Mouse (Mus musculus) kidney, adult 2 months (tissue): ENCODE measurements around the gene Fbxo36. TPM values are rescaled to one million over a fixed set of nuclear protein-coding genes. Genes with fewer than 3 reads are reported as not detected.

Source experiments
- DNase-seq: peaks from one replicate; pipeline ENCODE4 v3.0.0; 2021
- H3K27ac ChIP-seq: fragments of 200-500 bp; 2 replicates; pipeline ENCODE4 v1.5.1; 2012; ENCODE audit warnings: low read depth, low read length, control low read depth, inconsistent platforms; ENCODE audit not compliant: insufficient read depth
- H3K27me3 ChIP-seq: fragments of 200-500 bp; replicated peaks from 2 replicates; pipeline ENCODE4 v1.6.1; 2012; ENCODE audit warnings: mild to moderate bottlenecking, moderate library complexity, low read length, inconsistent platforms; ENCODE audit not compliant: control insufficient read depth, insufficient read depth
- H3K36me3 ChIP-seq: fragments of 200-500 bp; 2 replicates; pipeline ENCODE4 v1.6.1; 2012; ENCODE audit warnings: mild to moderate bottlenecking, moderate library complexity, low read length, inconsistent platforms; ENCODE audit not compliant: control insufficient read depth, insufficient read depth
- H3K4me1 ChIP-seq: fragments of 200-500 bp; 2 replicates; pipeline ENCODE4 v1.6.1; 2011; ENCODE audit warnings: low read length; ENCODE audit not compliant: control insufficient read depth, insufficient read depth
- H3K4me3 ChIP-seq: fragments of 200-500 bp; 2 replicates; pipeline ENCODE4 v1.5.1; 2011; ENCODE audit warnings: mild to moderate bottlenecking, low read depth, low read length, control low read depth; ENCODE audit not compliant: insufficient read depth
- CTCF ChIP-seq: fragments of 200-500 bp; conservative IDR thresholded peaks from 2 replicates; pipeline ENCODE4 v1.5.1; 2011; ENCODE audit warnings: low read depth, mild to moderate bottlenecking, control low read depth, low read length, moderate library complexity, mixed read lengths; ENCODE audit not compliant: insufficient read depth, insufficient read length
- POLR2A ChIP-seq: fragments of 200-500 bp; IDR thresholded peaks from one replicate; pipeline ENCODE4 v1.6.1; 2011; ENCODE audit warnings: low read depth, low read length, control low read depth
- WGBS: fragments of 180-500 bp; shearing (Covaris S2); methylation state at CpG from one replicate; pipeline ENCODE4 v1.1.7; 2018; 5-methylcytosine and 5-hydroxymethylcytosine counted together
- polyA plus RNA-seq: library from polyadenylated mRNA; depleted of rRNA; stranded (reverse); fragments of >200 nt; gene quantifications from 2 replicates; pipeline ENCODE4 v1.2.3, GENCODE M21; 2012

Gene Fbxo36
- polyA plus RNA-seq, 1 experiment: 32.3 TPM

- TF ChIP-seq POLR2A: peak; percentile 2
- peak; percentile 74 for TF ChIP-seq CTCF
- DNase-seq: peak; percentile 90
- WGBS: 11% methylated on average over 22 of the region's 22 CpGs
- no peaks in the 10 kb centered on the region for H3K27me3 ChIP-seq
- H3K36me3 ChIP-seq: no peaks in the 10 kb centered on the region
- peak overlapping the region; percentile 71 for H3K27ac ChIP-seq
- H3K4me3 ChIP-seq: peak overlapping the region; percentile 57
- peaks cover 6% of the 10 kb centered on the region; the same call in 1 of the 2 replicates for H3K4me1 ChIP-seq
These were observed 94.0 kb downstream of the Fbxo36 start for GRCm38 (mm10) chr1:84933472-84934150.

- peak overlapping the region; percentile 57 for H3K4me3 ChIP-seq
- H3K4me1 ChIP-seq: peaks cover 6% of the 10 kb centered on the region; the same call in 1 of the 2 replicates
- H3K27me3 ChIP-seq: no peaks in the 10 kb centered on the region
- peak overlapping the region; percentile 71 for H3K27ac ChIP-seq
- DNase-seq: no peak
- under 1% methylated on average over 12 of the region's 12 CpGs for WGBS
- TF ChIP-seq POLR2A (no peak), CTCF (no peak)
- no peaks in the 10 kb centered on the region for H3K36me3 ChIP-seq
These were observed 94.5 kb downstream of the Fbxo36 start for GRCm38 (mm10) chr1:84934151-84934502.

GRCm38 (mm10) chr1:84934503-84935333, 95.1 kb downstream of the Fbxo36 start, which contains the start of gene Slc16a14:
Slc16a14 (minus strand) TSS chr1:84935134.
- TF ChIP-seq POLR2A (no peak), CTCF (no peak)
- peak; percentile 64 for DNase-seq
- Histone ChIP-seq H3K27ac (peak within 1 kb of the TSS; percentile 71), H3K27me3 (no peaks in the 10 kb centered on the region), H3K36me3 (no peaks in the 10 kb centered on the region), H3K4me3 (peak within 1 kb of the TSS; percentile 57), H3K4me1 (peaks cover 6% of the 10 kb centered on the region; the same call in 1 of the 2 replicates)
- WGBS: 1% methylated on average over 59 of the region's 59 CpGs

GRCm38 (mm10) chr1:84935668-84936067, 96.0 kb downstream of the Fbxo36 start:
- DNase-seq: peak; percentile 89
- WGBS: 49% methylated on average over 9 of the region's 9 CpGs
- Histone ChIP-seq H3K27me3 (no peaks in the 10 kb centered on the region), H3K27ac (peak overlapping the region; percentile 71), H3K4me3 (no peak overlapping the region), H3K4me1 (peaks cover 6% of the 10 kb centered on the region; the same call in 1 of the 2 replicates), H3K36me3 (no peaks in the 10 kb centered on the region)
- no peak for TF ChIP-seq CTCF
- peak; percentile 9 for TF ChIP-seq POLR2A

DNA sequence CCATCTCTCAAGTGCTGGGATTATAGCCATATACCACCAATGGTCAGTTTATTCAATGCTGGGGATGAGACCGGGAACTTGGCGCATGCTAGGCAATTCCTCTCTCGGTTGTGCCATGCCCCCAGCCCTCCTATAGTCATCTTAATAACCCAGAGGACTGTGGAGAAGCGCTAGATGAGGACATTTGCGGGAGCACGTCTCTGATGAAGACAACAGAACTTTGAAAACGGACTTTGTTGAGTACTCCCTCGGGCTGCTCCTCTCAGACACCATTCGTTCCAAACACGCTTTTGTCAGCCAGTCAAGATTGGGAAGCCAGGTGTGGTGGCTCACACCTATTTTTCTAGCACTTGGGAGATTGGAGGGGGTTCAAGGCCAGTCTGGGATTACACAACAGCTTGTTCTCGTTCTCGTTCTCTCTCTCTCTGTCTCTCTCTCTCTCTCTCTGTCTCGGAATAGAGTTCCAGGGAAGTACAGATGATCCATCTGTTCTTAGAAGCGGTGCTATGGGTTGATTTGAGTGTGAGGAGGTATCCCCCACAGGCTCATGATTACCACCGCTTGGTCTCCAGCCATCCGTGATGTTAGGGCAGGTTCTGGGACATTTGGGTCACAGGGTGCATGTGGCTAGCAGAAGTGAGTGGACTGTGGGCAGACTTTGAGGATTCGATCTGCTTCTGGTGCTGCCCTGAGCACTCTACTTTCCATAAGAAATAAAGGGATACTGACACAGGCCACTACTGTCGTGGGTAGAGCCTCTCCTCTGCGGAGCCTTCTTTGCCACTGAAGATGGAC, 97.3 kb downstream of the Fbxo36 start:
- H3K4me3 ChIP-seq: no peak overlapping the region
- TF ChIP-seq CTCF (no peak), POLR2A (no peak)
- WGBS: 81% methylated on average over 19 of the region's 19 CpGs
- H3K27me3 ChIP-seq: no peaks in the 10 kb centered on the region
- 0 out of 2 replicates have a peak, but pooled peaks cover 3% of the 10 kb centered on the region for H3K4me1 ChIP-seq
- H3K36me3 ChIP-seq: no peaks in the 10 kb centered on the region
- peak; percentile 39 for DNase-seq
- H3K27ac ChIP-seq: 0 out of 2 replicates have a peak overlapping the region, but pooled peaks have one; percentile 1

GRCm38 (mm10) chr1:84939466-84939865, 99.8 kb downstream of the Fbxo36 start:
- H3K4me3 ChIP-seq: no peak overlapping the region

More at GRCm38 (mm10) chr1:84939466-84939865, 99.8 kb downstream of the Fbxo36 start:
- H3K27ac ChIP-seq: no peak overlapping the region
- no peaks in the 10 kb centered on the region for H3K27me3 ChIP-seq
- H3K36me3 ChIP-seq: no peaks in the 10 kb centered on the region
- no peak for DNase-seq
- WGBS: 82% methylated on average over 4 of the region's 4 CpGs
- 0 out of 2 replicates have a peak, but pooled peaks cover 3% of the 10 kb centered on the region for H3K4me1 ChIP-seq
- TF ChIP-seq CTCF: no peak
- no peak for TF ChIP-seq POLR2A
